Mouse (Mus musculus) lung, adult 2 months (tissue): Measurements from ENCODE around the gene Nfatc2.

ENCODE experiments used
- CTCF ChIP-seq: fragments of 200-500 bp; IDR thresholded peaks from 2 replicates; pipeline ENCODE4 v1.5.1; 2011; ENCODE audit warnings: mild to moderate bottlenecking, low read length, control low read depth; ENCODE audit not compliant: insufficient read depth
- POLR2A ChIP-seq: fragments of 200-500 bp; IDR thresholded peaks from 2 replicates; pipeline ENCODE4 v1.6.1; 2011; ENCODE audit warnings: low read depth, mild to moderate bottlenecking, control low read depth, low read length, borderline replicate concordance; ENCODE audit errors: extremely low read depth

GRCm38 (mm10) chr2:168615160-168615559, 13.7 kb upstream of the Nfatc2 start:
- TF ChIP-seq POLR2A (no peak), CTCF (no peak)
